Mouse (Mus musculus): ENCODE measurements around the gene Pde4b. TPM values are rescaled to one million over a fixed set of nuclear protein-coding genes. Genes with fewer than 3 reads are reported as not detected.
A peak's percentile ranks its signal among the peaks of the same experiment; 100 is the strongest.

Pde4b gene
- polyA plus RNA-seq, 1 experiment from 2014 or later: 7.0 TPM

GRCm38 (mm10) chr4:102579746-102580145 is 492.4 kb downstream of the Pde4b start:
- Histone ChIP-seq H3K4me3 (ENCODE audit: low read depth, low read length) (no peak overlapping the region), H3K27ac (ENCODE audit: low read depth, low read length) (no peak overlapping the region), H3K4me2 (replicated peaks; ENCODE audit: low read depth, low read length) (no peak overlapping the region), H3K4me1 (replicated peaks; ENCODE audit: control insufficient read depth, insufficient read depth, low read length) (no peaks in the 10 kb centered on the region), H3K9ac (ENCODE audit: low read depth, low read length) (no peak overlapping the region), H3K27me3 (ENCODE audit: control insufficient read depth, insufficient read depth, low read length) (no peaks in the 10 kb centered on the region), H3K36me3 (ENCODE audit: control insufficient read depth, insufficient read depth, low read length) (no peaks in the 10 kb centered on the region), H3K9me3 (ENCODE audit: control insufficient read depth, low read length) (no peaks in the 10 kb centered on the region)
- DNase-seq (ENCODE audit: low spot score): no peak
- no peak for ATAC-seq (ENCODE audit: low FRiP score)
- 87% methylated on average over 2 of the region's 2 CpGs for WGBS

- Histone ChIP-seq H3K27ac (ENCODE audit: low read depth, low read length) (no peak overlapping the region), H3K4me1 (replicated peaks; ENCODE audit: control insufficient read depth, insufficient read depth, low read length) (no peaks in the 10 kb centered on the region), H3K9ac (ENCODE audit: low read depth, low read length) (no peak overlapping the region), H3K27me3 (ENCODE audit: control insufficient read depth, insufficient read depth, low read length) (no peaks in the 10 kb centered on the region), H3K36me3 (ENCODE audit: control insufficient read depth, insufficient read depth, low read length) (no peaks in the 10 kb centered on the region), H3K9me3 (ENCODE audit: control insufficient read depth, low read length) (no peaks in the 10 kb centered on the region), H3K4me2 (replicated peaks; ENCODE audit: low read depth, low read length) (no peak overlapping the region), H3K4me3 (ENCODE audit: low read depth, low read length) (no peak overlapping the region)
- 90% methylated on average over 8 of the region's 8 CpGs for WGBS
- no peak for DNase-seq (ENCODE audit: low spot score)
- ATAC-seq (ENCODE audit: low FRiP score): no peak
These were observed 494.9 kb downstream of the Pde4b start for GRCm38 (mm10) chr4:102582165-102582749.

- Histone ChIP-seq H3K4me3 (ENCODE audit: low read depth, low read length) (no peak overlapping the region), H3K9ac (ENCODE audit: low read depth, low read length) (no peak overlapping the region), H3K27ac (ENCODE audit: low read depth, low read length) (no peak overlapping the region), H3K4me2 (replicated peaks; ENCODE audit: low read depth, low read length) (no peak overlapping the region), H3K27me3 (ENCODE audit: control insufficient read depth, insufficient read depth, low read length) (no peaks in the 10 kb centered on the region), H3K36me3 (ENCODE audit: control insufficient read depth, insufficient read depth, low read length) (no peaks in the 10 kb centered on the region), H3K9me3 (ENCODE audit: control insufficient read depth, low read length) (no peaks in the 10 kb centered on the region), H3K4me1 (replicated peaks; ENCODE audit: control insufficient read depth, insufficient read depth, low read length) (no peaks in the 10 kb centered on the region)
- no peak for ATAC-seq (ENCODE audit: low FRiP score)
- 81% methylated on average over 6 of the region's 6 CpGs for WGBS
- no peak for DNase-seq (ENCODE audit: low spot score)
These were observed 495.6 kb downstream of the Pde4b start for GRCm38 (mm10) chr4:102582963-102583362.

GRCm38 (mm10) chr4:102583469-102583868 is 496.1 kb downstream of the Pde4b start:
- 86% methylated on average over 3 of the region's 3 CpGs for WGBS
- H3K36me3 ChIP-seq (ENCODE audit: control insufficient read depth, insufficient read depth, low read length): no peaks in the 10 kb centered on the region
- H3K4me2 ChIP-seq (replicated peaks; ENCODE audit: low read depth, low read length): no peak overlapping the region
- no peaks in the 10 kb centered on the region for H3K9me3 ChIP-seq (ENCODE audit: control insufficient read depth, low read length)
- H3K27ac ChIP-seq (ENCODE audit: low read depth, low read length): no peak overlapping the region
- DNase-seq (ENCODE audit: low spot score): no peak
- no peak overlapping the region for H3K4me3 ChIP-seq (ENCODE audit: low read depth, low read length)
- no peak for ATAC-seq (ENCODE audit: low FRiP score)
- no peaks in the 10 kb centered on the region for H3K4me1 ChIP-seq (replicated peaks; ENCODE audit: control insufficient read depth, insufficient read depth, low read length)
- H3K27me3 ChIP-seq (ENCODE audit: control insufficient read depth, insufficient read depth, low read length): no peaks in the 10 kb centered on the region
- H3K9ac ChIP-seq (ENCODE audit: low read depth, low read length): no peak overlapping the region

GRCm38 (mm10) chr4:102584601-102585265 is 497.4 kb downstream of the Pde4b start:
- Histone ChIP-seq H3K27me3 (ENCODE audit: control insufficient read depth, insufficient read depth, low read length) (no peaks in the 10 kb centered on the region), H3K36me3 (ENCODE audit: control insufficient read depth, insufficient read depth, low read length) (no peaks in the 10 kb centered on the region), H3K9me3 (ENCODE audit: control insufficient read depth, low read length) (no peaks in the 10 kb centered on the region), H3K4me2 (replicated peaks; ENCODE audit: low read depth, low read length) (no peak overlapping the region), H3K4me1 (replicated peaks; ENCODE audit: control insufficient read depth, insufficient read depth, low read length) (no peaks in the 10 kb centered on the region; the same call in 1 of the 2 replicates), H3K4me3 (ENCODE audit: low read depth, low read length) (no peak overlapping the region), H3K27ac (ENCODE audit: low read depth, low read length) (no peak overlapping the region), H3K9ac (ENCODE audit: low read depth, low read length) (no peak overlapping the region)
- WGBS: 46% methylated on average over 6 of the region's 6 CpGs
- DNase-seq (ENCODE audit: low spot score) (no peak), ATAC-seq (ENCODE audit: low FRiP score) (no peak)

- Histone ChIP-seq H3K4me2 (replicated peaks; ENCODE audit: low read depth, low read length) (no peak overlapping the region), H3K36me3 (ENCODE audit: control insufficient read depth, insufficient read depth, low read length) (no peaks in the 10 kb centered on the region), H3K4me1 (replicated peaks; ENCODE audit: control insufficient read depth, insufficient read depth, low read length) (no peaks in the 10 kb centered on the region; the same call in 1 of the 2 replicates), H3K27ac (ENCODE audit: low read depth, low read length) (no peak overlapping the region), H3K9ac (ENCODE audit: low read depth, low read length) (no peak overlapping the region), H3K27me3 (ENCODE audit: control insufficient read depth, insufficient read depth, low read length) (no peaks in the 10 kb centered on the region), H3K4me3 (ENCODE audit: low read depth, low read length) (no peak overlapping the region), H3K9me3 (ENCODE audit: control insufficient read depth, low read length) (no peaks in the 10 kb centered on the region)
- no peak for DNase-seq (ENCODE audit: low spot score)
- ATAC-seq (ENCODE audit: low FRiP score): no peak
- WGBS: 50% methylated on average over 3 of the region's 4 CpGs
These were observed 498.2 kb downstream of the Pde4b start for GRCm38 (mm10) chr4:102585541-102585940.

- no peak for ATAC-seq (ENCODE audit: low FRiP score)
- H3K4me3 ChIP-seq (ENCODE audit: low read depth, low read length): no peak overlapping the region
These were observed 499.4 kb downstream of the Pde4b start for GRCm38 (mm10) chr4:102586787-102587186.

GRCm38 (mm10) chr4:102588668-102589455 is 501.5 kb downstream of the Pde4b start:
- Histone ChIP-seq H3K27me3 (ENCODE audit: control insufficient read depth, insufficient read depth, low read length) (no peaks in the 10 kb centered on the region), H3K36me3 (ENCODE audit: control insufficient read depth, insufficient read depth, low read length) (no peaks in the 10 kb centered on the region), H3K27ac (ENCODE audit: low read depth, low read length) (no peak overlapping the region), H3K9me3 (ENCODE audit: control insufficient read depth, low read length) (no peaks in the 10 kb centered on the region), H3K4me2 (replicated peaks; ENCODE audit: low read depth, low read length) (peak overlapping the region; percentile 22; the same call in 1 of the 2 replicates), H3K9ac (ENCODE audit: low read depth, low read length) (no peak overlapping the region), H3K4me1 (replicated peaks; ENCODE audit: control insufficient read depth, insufficient read depth, low read length) (peaks cover 6% of the 10 kb centered on the region), H3K4me3 (ENCODE audit: low read depth, low read length) (no peak overlapping the region)
- peak; percentile 58 for ATAC-seq (ENCODE audit: low FRiP score)
- 39% methylated on average over 12 of the region's 12 CpGs for WGBS
- no peak for DNase-seq (ENCODE audit: low spot score)

More at GRCm38 (mm10) chr4:102586787-102587186, 499.4 kb downstream of the Pde4b start:
- H3K9ac ChIP-seq (ENCODE audit: low read depth, low read length): no peak overlapping the region
- no peaks in the 10 kb centered on the region for H3K9me3 ChIP-seq (ENCODE audit: control insufficient read depth, low read length)
- 88% methylated on average over 3 of the region's 3 CpGs for WGBS
- no peak overlapping the region for H3K4me2 ChIP-seq (replicated peaks; ENCODE audit: low read depth, low read length)
- peaks cover 6% of the 10 kb centered on the region for H3K4me1 ChIP-seq (replicated peaks; ENCODE audit: control insufficient read depth, insufficient read depth, low read length)
- DNase-seq (ENCODE audit: low spot score): no peak
- no peak overlapping the region for H3K27ac ChIP-seq (ENCODE audit: low read depth, low read length)
- no peaks in the 10 kb centered on the region for H3K27me3 ChIP-seq (ENCODE audit: control insufficient read depth, insufficient read depth, low read length)
- H3K36me3 ChIP-seq (ENCODE audit: control insufficient read depth, insufficient read depth, low read length): no peaks in the 10 kb centered on the region

All from hindbrain, embryonic 11.5 days (tissue).